Mouse (Mus musculus) limb, embryonic 13.5 days (tissue): ENCODE measurements around the gene Stk17b. TPM values are rescaled to one million over a fixed set of nuclear protein-coding genes. Genes with fewer than 3 reads are reported as not detected.
"Not testable (repeated sequence)": the region's sequence is repeated elsewhere in the genome, so short reads cannot be mapped to it uniquely, and the experiment has no call there.

Source experiments
- ATAC-seq: fragments of 200-750 bp; cut with Nextera tagmentation; 2 replicates; pipeline ENCODE4 v1.8.0; 2017; ENCODE audit warnings: low read depth, moderate number of reproducible peaks, moderate TSS enrichment; ENCODE audit not compliant: low FRiP score
- H3K27ac ChIP-seq: fragments of 300-500 bp; sonication (generic); 2 replicates; pipeline ENCODE4 v1.5.1; 2015; ENCODE audit warnings: inconsistent platforms, mild to moderate bottlenecking, moderate library complexity
- H3K27me3 ChIP-seq: fragments of 300-500 bp; sonication (generic); 2 replicates; pipeline ENCODE4 v1.6.1; 2015; ENCODE audit warnings: mild to moderate bottlenecking, inconsistent platforms
- H3K36me3 ChIP-seq: fragments of 300-500 bp; sonication (generic); 2 replicates; pipeline ENCODE4 v1.6.1; 2015; ENCODE audit warnings: inconsistent platforms, mild to moderate bottlenecking, moderate library complexity
- H3K4me1 ChIP-seq: fragments of 300-500 bp; sonication (generic); 2 replicates; pipeline ENCODE4 v1.6.1; 2015; ENCODE audit warnings: inconsistent platforms
- H3K4me2 ChIP-seq: fragments of 300-500 bp; sonication (generic); replicated peaks from 2 replicates; pipeline ENCODE4 v1.6.1; 2015; ENCODE audit warnings: inconsistent platforms, mild to moderate bottlenecking, moderate library complexity
- H3K4me3 ChIP-seq: fragments of 300-500 bp; sonication (generic); 2 replicates; pipeline ENCODE4 v1.5.1; 2015; ENCODE audit warnings: moderate library complexity, mild to moderate bottlenecking, inconsistent platforms
- H3K9ac ChIP-seq: fragments of 300-500 bp; sonication (generic); 2 replicates; pipeline ENCODE4 v1.6.1; 2015; ENCODE audit warnings: mild to moderate bottlenecking, inconsistent platforms
- H3K9me3 ChIP-seq: fragments of 300-500 bp; sonication (generic); 2 replicates; pipeline ENCODE4 v1.6.1; 2016; ENCODE audit warnings: inconsistent platforms
- WGBS: fragments of 180-500 bp; shearing (Covaris S2); methylation state at CpG from one replicate; pipeline ENCODE4 v1.1.7; 2015; 5-methylcytosine and 5-hydroxymethylcytosine counted together
- polyA plus RNA-seq: library from polyadenylated mRNA; unstranded; fragments of >200 nt; fragmentation: Nextera tagmentation; extraction: Ambion mirVana; gene quantifications from 2 replicates; pipeline ENCODE4 v1.2.1, GENCODE M21; 2015

Gene Stk17b
- polyA plus RNA-seq, 1 experiment from 2014 or later, result 15.0 TPM

- ATAC-seq, result peak; percentile 36; the same call in 1 of the 2 replicates
These were observed 71.6 kb downstream of the Stk17b start for GRCm38 (mm10) chr1:53713383-53713782.

GRCm38 (mm10) chr1:53711069-53711468 is 74.0 kb downstream of the Stk17b start:
- ATAC-seq, result no peak
- H3K27ac ChIP-seq, result no peak overlapping the region
- H3K9ac ChIP-seq, result no peak overlapping the region
- no peaks in the 10 kb centered on the region for H3K36me3 ChIP-seq
- H3K4me1 ChIP-seq, result peaks cover 9% of the 10 kb centered on the region; the same call in 1 of the 2 replicates
- 93% methylated on average over 9 of the region's 9 CpGs for WGBS
- H3K4me2 ChIP-seq, result no peak overlapping the region
- H3K9me3 ChIP-seq, result no peaks in the 10 kb centered on the region
- no peak overlapping the region for H3K4me3 ChIP-seq
- H3K27me3 ChIP-seq, result no peaks in the 10 kb centered on the region

More at GRCm38 (mm10) chr1:53713383-53713782, 71.6 kb downstream of the Stk17b start:
- not testable (repeated sequence) for H3K27ac ChIP-seq, H3K9me3 ChIP-seq, H3K4me1 ChIP-seq, H3K9ac ChIP-seq, H3K36me3 ChIP-seq, H3K4me2 ChIP-seq, H3K27me3 ChIP-seq, H3K4me3 ChIP-seq
- WGBS, result 50% methylated on average over 3 of the region's 3 CpGs

- not testable (repeated sequence) for H3K9ac ChIP-seq, H3K36me3 ChIP-seq
- 86% methylated on average over 5 of the region's 5 CpGs for whole genome bisulfite sequencing
These were observed 75.4 kb downstream of the Stk17b start for GRCm38 (mm10) chr1:53709602-53710001.

GRCm38 (mm10) chr1:53706431-53707361 is 78.3 kb downstream of the Stk17b start, which contains the start of gene Dnah7a:
Gene Dnah7a (minus strand): TSS chr1:53706784.
- WGBS, result 16% methylated on average over 42 of the region's 42 CpGs
- Histone ChIP-seq H3K9ac (peak within 1 kb of the TSS; percentile 60), H3K27ac (0 out of 2 replicates have a peak within 1 kb of the TSS, but pooled peaks have one; percentile 29), H3K4me3 (peak within 1 kb of the TSS; percentile 52), H3K27me3 (no peaks in the 10 kb centered on the region), H3K4me1 (peaks cover 5% of the 10 kb centered on the region; the same call in 1 of the 2 replicates), H3K9me3 (no peaks in the 10 kb centered on the region), H3K4me2 (peak within 1 kb of the TSS; percentile 78), H3K36me3 (no peaks in the 10 kb centered on the region)
- peak; percentile 86 for ATAC-seq

More at GRCm38 (mm10) chr1:53709602-53710001, 75.4 kb downstream of the Stk17b start:
- H3K4me1 ChIP-seq, H3K4me2 ChIP-seq, H3K27me3 ChIP-seq, H3K4me3 ChIP-seq, H3K9me3 ChIP-seq, ATAC-seq, H3K27ac ChIP-seq: not testable (repeated sequence)

Other genes with a start within 250 kb of the Stk17b start
- 3.1 and 3.2 TPM in 2 replicates for gene Dnah7a, start 78.4 kb downstream of the Stk17b start, polyA plus RNA-seq